Mouse (Mus musculus) lung, embryonic 14.5 days (tissue): ENCODE measurements at regions not wholly inside any gene's neighbourhood (a gene's known extent, or its start where the extent isn't known, plus 50 kb on each side); places are given as distances from the start of the nearest gene placed in this dataset.

Source experiments
- ATAC-seq: fragments of 200-750 bp; cut with Nextera tagmentation; 2 replicates; pipeline ENCODE4 v1.8.0; 2017; ENCODE audit warnings: mild to moderate bottlenecking, moderate TSS enrichment, moderate library complexity; ENCODE audit not compliant: insufficient read depth
- DNase-seq: peaks from one replicate; pipeline ENCODE4 v3.0.0-alpha.2; 2015
- H3K27ac ChIP-seq: fragments of 300-500 bp; sonication (generic); 2 replicates; pipeline ENCODE4 v1.5.1; 2014; ENCODE audit warnings: low read depth, mild to moderate bottlenecking, moderate library complexity
- H3K27me3 ChIP-seq: fragments of 300-500 bp; sonication (generic); 2 replicates; pipeline ENCODE4 v1.6.1; 2014; ENCODE audit warnings: low read length, control low read depth; ENCODE audit not compliant: insufficient read depth
- H3K36me3 ChIP-seq: fragments of 300-500 bp; sonication (generic); 2 replicates; pipeline ENCODE4 v1.6.1; 2014; ENCODE audit warnings: control low read depth; ENCODE audit not compliant: insufficient read depth
- H3K4me1 ChIP-seq: fragments of 300-500 bp; sonication (generic); 2 replicates; pipeline ENCODE4 v1.6.1; 2014; ENCODE audit warnings: antibody characterized with exemption, control low read depth; ENCODE audit not compliant: insufficient read depth
- H3K4me2 ChIP-seq: fragments of 300-500 bp; sonication (generic); 2 replicates; pipeline ENCODE4 v1.6.1; 2014; ENCODE audit warnings: mild to moderate bottlenecking
- H3K4me3 ChIP-seq: fragments of 300-500 bp; sonication (generic); 2 replicates; pipeline ENCODE4 v1.5.1; 2014; ENCODE audit warnings: low read depth, low read length
- H3K9ac ChIP-seq: fragments of 300-500 bp; sonication (generic); 2 replicates; pipeline ENCODE4 v1.6.1; 2014
- H3K9me3 ChIP-seq: fragments of 300-500 bp; sonication (generic); 2 replicates; pipeline ENCODE4 v1.6.1; 2016; ENCODE audit warnings: low read depth, low read length, control low read depth
- CTCF ChIP-seq: IDR thresholded peaks from 2 replicates; pipeline ENCODE4 v1.5.1; 2016; ENCODE audit warnings: antibody characterized with exemption, low read depth
- WGBS: fragments of 180-500 bp; shearing (Covaris S2); extraction: QIAGEN DNeasy Blood & Tissue Kit; methylation state at CpG from one replicate; pipeline ENCODE4 v1.1.7; 2014; 5-methylcytosine and 5-hydroxymethylcytosine counted together

GRCm38 (mm10) chr1:76849346-76849745 lies 665.5 kb downstream of the Epha4 start:
- H3K9ac ChIP-seq, result no peak overlapping the region
- H3K9me3 ChIP-seq, result no peaks in the 10 kb centered on the region
- DNase-seq, result no peak
- no peaks in the 10 kb centered on the region for H3K27me3 ChIP-seq
- H3K4me2 ChIP-seq, result no peak overlapping the region
- H3K27ac ChIP-seq, result no peak overlapping the region
- no peaks in the 10 kb centered on the region for H3K36me3 ChIP-seq
- no peak for ATAC-seq
- H3K4me1 ChIP-seq, result no peaks in the 10 kb centered on the region
- 34% methylated on average over 3 of the region's 3 CpGs for WGBS
- H3K4me3 ChIP-seq, result no peak overlapping the region
- TF ChIP-seq CTCF, result no peak

- Histone ChIP-seq H3K9ac (no peak overlapping the region), H3K4me2 (no peak overlapping the region)
- WGBS, result 70% methylated on average over 15 of the region's 15 CpGs
Measured at GRCm38 (mm10) chr1:76866304-76866968, 648.5 kb downstream of the Epha4 start.

DNA sequence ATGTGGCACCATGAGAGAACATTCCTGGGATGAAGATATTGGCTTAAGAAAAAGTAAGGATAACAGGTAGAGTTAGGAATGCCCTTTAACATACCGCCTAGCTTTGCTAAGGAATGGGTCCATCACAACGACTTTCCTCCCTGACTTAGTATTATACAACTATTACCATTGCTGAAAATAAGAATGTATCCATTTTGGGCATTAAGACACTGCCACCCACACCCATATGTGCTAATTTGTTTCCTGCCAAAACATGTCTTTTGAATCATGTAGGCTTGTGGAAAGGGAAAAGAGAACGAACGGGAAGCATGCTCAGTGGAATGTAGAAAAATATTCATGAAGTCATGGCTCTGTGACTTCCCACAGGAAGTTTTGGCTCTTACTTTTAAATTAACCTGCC lies 641.7 kb downstream of the Epha4 start:
- Histone ChIP-seq H3K27me3 (no peaks in the 10 kb centered on the region), H3K9ac (no peak overlapping the region), H3K4me3 (no peak overlapping the region), H3K4me1 (no peaks in the 10 kb centered on the region), H3K27ac (no peak overlapping the region), H3K36me3 (no peaks in the 10 kb centered on the region), H3K4me2 (no peak overlapping the region), H3K9me3 (no peaks in the 10 kb centered on the region)
- no peak for DNase-seq
- ATAC-seq, result no peak
- WGBS, result 82% methylated on average over 4 of the region's 4 CpGs
- no peak for TF ChIP-seq CTCF

More at GRCm38 (mm10) chr1:76866304-76866968, 648.5 kb downstream of the Epha4 start:
- H3K27me3 ChIP-seq, result no peaks in the 10 kb centered on the region
- no peak for TF ChIP-seq CTCF
- no peak overlapping the region for H3K27ac ChIP-seq
- H3K4me1 ChIP-seq, result no peaks in the 10 kb centered on the region
- H3K4me3 ChIP-seq, result no peak overlapping the region
- no peaks in the 10 kb centered on the region for H3K36me3 ChIP-seq
- H3K9me3 ChIP-seq, result no peaks in the 10 kb centered on the region
- ATAC-seq, result no peak
- no peak for DNase-seq

DNA sequence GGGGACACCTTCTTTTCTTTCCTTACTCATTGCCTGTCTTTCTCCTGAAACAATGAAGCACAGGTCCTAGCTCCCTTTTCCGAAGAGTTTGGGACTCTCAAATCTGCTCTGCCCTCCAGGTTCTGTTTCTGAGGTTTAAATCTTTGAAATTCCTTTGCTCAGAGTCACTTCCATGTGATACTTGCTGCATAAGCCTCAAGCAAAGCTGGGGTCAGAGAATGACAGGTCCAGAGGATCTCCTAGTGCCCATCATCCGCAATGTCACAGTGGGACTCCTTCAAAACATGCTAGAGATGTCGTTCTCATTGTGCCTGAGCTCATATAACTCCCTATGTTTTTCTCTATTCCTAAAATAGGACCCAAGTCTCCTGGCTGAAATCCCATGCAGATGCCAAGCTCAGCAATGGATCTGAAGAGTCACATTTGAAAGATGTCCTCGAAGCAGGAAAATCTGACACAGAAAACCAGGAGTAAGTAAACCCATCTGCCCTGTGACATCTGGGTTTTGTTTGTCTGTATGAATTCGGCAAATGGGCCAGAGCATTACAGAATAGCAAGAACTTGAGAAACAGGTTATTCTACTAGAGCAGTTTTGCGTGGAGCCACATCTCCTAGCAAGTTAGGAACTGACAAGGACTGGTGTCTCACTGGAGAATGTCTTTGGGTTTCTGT lies 634.6 kb downstream of the Epha4 start:
- no peaks in the 10 kb centered on the region for H3K27me3 ChIP-seq
- H3K4me2 ChIP-seq, result no peak overlapping the region
- H3K36me3 ChIP-seq, result no peaks in the 10 kb centered on the region
- DNase-seq (peak; percentile 5), ATAC-seq (no peak)
- TF ChIP-seq CTCF, result no peak
- no peak overlapping the region for H3K9ac ChIP-seq
- WGBS, result 72% methylated on average over 6 of the region's 6 CpGs
- H3K4me3 ChIP-seq, result no peak overlapping the region
- H3K9me3 ChIP-seq, result no peaks in the 10 kb centered on the region
- H3K27ac ChIP-seq, result no peak overlapping the region
- H3K4me1 ChIP-seq, result no peaks in the 10 kb centered on the region

- DNase-seq (no peak), ATAC-seq (no peak)
- Histone ChIP-seq H3K4me3 (no peak overlapping the region), H3K27ac (no peak overlapping the region), H3K4me1 (no peaks in the 10 kb centered on the region), H3K27me3 (no peaks in the 10 kb centered on the region), H3K9me3 (no peaks in the 10 kb centered on the region), H3K36me3 (no peaks in the 10 kb centered on the region), H3K9ac (no peak overlapping the region), H3K4me2 (no peak overlapping the region)
- WGBS, result 43% methylated on average over 4 of the region's 4 CpGs
- TF ChIP-seq CTCF, result no peak
Measured at GRCm38 (mm10) chr1:76880783-76881145, 634.1 kb downstream of the Epha4 start.

GRCm38 (mm10) chr1:76896152-76896864 lies 618.6 kb downstream of the Epha4 start:
- WGBS, result 71% methylated on average over 17 of the region's 17 CpGs
- Histone ChIP-seq H3K27me3 (no peaks in the 10 kb centered on the region), H3K4me2 (no peak overlapping the region), H3K4me1 (no peaks in the 10 kb centered on the region), H3K4me3 (no peak overlapping the region), H3K27ac (no peak overlapping the region), H3K36me3 (no peaks in the 10 kb centered on the region), H3K9me3 (no peaks in the 10 kb centered on the region), H3K9ac (no peak overlapping the region)
- DNase-seq (no peak), ATAC-seq (no peak)
- no peak for TF ChIP-seq CTCF

DNA sequence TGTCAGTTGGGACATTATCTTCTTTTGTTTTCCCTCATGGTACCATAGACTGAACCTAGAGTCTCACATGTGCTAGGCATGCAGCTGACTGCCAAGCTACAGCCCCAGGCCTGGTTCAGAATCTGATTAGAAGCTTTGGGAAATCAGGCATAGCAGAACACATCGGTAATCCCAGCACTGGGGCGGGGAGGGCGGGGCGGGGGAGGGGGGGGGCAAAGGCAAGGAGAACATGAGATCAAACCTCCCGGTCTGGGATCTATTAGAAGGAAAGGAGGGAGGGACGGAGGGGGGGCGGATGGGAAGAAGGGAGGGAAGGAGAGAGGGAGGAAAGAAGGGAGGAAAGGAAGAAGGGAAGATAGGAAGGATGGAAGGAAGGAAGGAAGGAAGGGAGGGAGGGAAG lies 617.5 kb downstream of the Epha4 start:
- WGBS, result 78% methylated on average over 4 of the region's 7 CpGs

More for the DNA sequence above, 617.5 kb downstream of the Epha4 start:
- no peak overlapping the region for H3K4me2 ChIP-seq
- no peak for TF ChIP-seq CTCF
- no peaks in the 10 kb centered on the region for H3K27me3 ChIP-seq
- no peaks in the 10 kb centered on the region for H3K4me1 ChIP-seq
- no peaks in the 10 kb centered on the region for H3K9me3 ChIP-seq
- H3K27ac ChIP-seq, result no peak overlapping the region
- no peak overlapping the region for H3K4me3 ChIP-seq
- no peaks in the 10 kb centered on the region for H3K36me3 ChIP-seq
- DNase-seq (no peak), ATAC-seq (no peak)
- H3K9ac ChIP-seq, result no peak overlapping the region
